Mouse (Mus musculus): ENCODE data around the gene Ccnd3. TPM values are rescaled to one million over a fixed set of nuclear protein-coding genes. Genes with fewer than 3 reads are reported as not detected.

Gene Ccnd3
- polyA plus RNA-seq, 1 experiment: 148 TPM

DNA sequence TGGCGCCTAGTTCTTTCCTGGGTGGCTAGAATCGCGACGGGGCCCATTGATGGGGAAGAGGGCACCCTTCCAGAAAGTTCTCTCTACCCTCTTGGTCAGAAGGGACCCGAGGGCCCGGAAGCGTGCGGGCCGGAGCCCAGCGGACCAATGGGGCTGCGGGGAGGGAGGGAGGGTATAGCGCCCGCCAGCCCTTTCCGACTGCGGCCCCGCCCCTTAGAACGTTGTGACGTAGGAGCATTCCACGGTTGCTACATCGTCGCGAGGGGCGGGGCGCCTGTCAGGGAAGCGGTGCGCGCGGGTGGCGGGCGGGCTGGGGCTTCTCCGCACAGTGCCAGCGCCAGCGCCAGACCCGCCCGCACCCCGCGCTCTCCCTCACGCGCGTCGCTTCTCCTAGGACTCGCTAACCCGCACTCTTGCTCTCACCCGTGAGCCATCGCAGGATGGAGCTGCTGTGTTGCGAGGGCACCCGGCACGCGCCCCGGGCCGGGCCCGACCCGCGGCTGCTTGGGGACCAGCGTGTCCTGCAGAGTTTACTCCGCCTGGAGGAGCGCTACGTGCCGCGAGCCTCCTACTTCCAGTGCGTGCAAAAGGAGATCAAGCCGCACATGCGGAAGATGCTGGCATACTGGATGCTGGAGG, 88.5 kb downstream of the Ccnd3 start:
- DNase-seq: peak; percentile 97
- no peaks in the 10 kb centered on the region for H3K36me3 ChIP-seq (ENCODE audit: control insufficient read depth, insufficient read depth, low read length)
- peak overlapping the region; percentile 76 for H3K27ac ChIP-seq (ENCODE audit: insufficient read depth, low read depth, low read length)
- TF ChIP-seq CTCF (conservative IDR thresholded peaks at IDR 0.05; ENCODE audit: insufficient read depth, insufficient read length, low read depth, low read length) (no peak), POLR2A (IDR thresholded peaks at IDR 0.05; ENCODE audit: low read depth, low read length) (peak; percentile 16)
- 1% methylated on average over 63 of the region's 63 CpGs for WGBS
- no peaks in the 10 kb centered on the region for H3K27me3 ChIP-seq (replicated peaks; ENCODE audit: control insufficient read depth, insufficient read depth, low read length)
- peaks cover 15% of the 10 kb centered on the region for H3K4me1 ChIP-seq (ENCODE audit: control insufficient read depth, insufficient read depth, low read length)
- H3K4me3 ChIP-seq (ENCODE audit: insufficient read depth, low read depth, low read length): peak overlapping the region; percentile 90

DNA sequence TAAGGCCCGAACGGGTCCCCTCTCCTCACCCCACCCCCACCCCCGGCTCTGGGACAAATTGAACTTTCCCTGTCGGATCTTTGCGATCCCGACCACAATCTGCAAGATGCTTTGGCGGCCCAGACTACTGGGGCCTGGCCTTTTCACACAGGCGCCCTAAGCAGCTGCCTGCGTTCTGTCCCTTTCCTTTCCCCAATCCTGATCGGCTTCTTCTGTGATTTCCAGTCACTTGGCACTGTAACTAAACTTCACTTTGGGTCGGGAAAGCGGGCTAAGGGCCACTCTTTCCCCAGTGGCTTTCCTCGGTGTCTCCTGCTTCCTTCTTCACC, 89.0 kb downstream of the Ccnd3 start:
- no peak for DNase-seq
- Histone ChIP-seq H3K4me1 (ENCODE audit: control insufficient read depth, insufficient read depth, low read length) (peaks cover 15% of the 10 kb centered on the region), H3K27ac (ENCODE audit: insufficient read depth, low read depth, low read length) (peak overlapping the region; percentile 70), H3K4me3 (ENCODE audit: insufficient read depth, low read depth, low read length) (peak overlapping the region; percentile 90), H3K36me3 (ENCODE audit: control insufficient read depth, insufficient read depth, low read length) (no peaks in the 10 kb centered on the region), H3K27me3 (replicated peaks; ENCODE audit: control insufficient read depth, insufficient read depth, low read length) (no peaks in the 10 kb centered on the region)
- TF ChIP-seq CTCF (conservative IDR thresholded peaks at IDR 0.05; ENCODE audit: insufficient read depth, insufficient read length, low read depth, low read length) (no peak), POLR2A (IDR thresholded peaks at IDR 0.05; ENCODE audit: low read depth, low read length) (no peak)
- WGBS: under 1% methylated on average over 13 of the region's 13 CpGs

DNA sequence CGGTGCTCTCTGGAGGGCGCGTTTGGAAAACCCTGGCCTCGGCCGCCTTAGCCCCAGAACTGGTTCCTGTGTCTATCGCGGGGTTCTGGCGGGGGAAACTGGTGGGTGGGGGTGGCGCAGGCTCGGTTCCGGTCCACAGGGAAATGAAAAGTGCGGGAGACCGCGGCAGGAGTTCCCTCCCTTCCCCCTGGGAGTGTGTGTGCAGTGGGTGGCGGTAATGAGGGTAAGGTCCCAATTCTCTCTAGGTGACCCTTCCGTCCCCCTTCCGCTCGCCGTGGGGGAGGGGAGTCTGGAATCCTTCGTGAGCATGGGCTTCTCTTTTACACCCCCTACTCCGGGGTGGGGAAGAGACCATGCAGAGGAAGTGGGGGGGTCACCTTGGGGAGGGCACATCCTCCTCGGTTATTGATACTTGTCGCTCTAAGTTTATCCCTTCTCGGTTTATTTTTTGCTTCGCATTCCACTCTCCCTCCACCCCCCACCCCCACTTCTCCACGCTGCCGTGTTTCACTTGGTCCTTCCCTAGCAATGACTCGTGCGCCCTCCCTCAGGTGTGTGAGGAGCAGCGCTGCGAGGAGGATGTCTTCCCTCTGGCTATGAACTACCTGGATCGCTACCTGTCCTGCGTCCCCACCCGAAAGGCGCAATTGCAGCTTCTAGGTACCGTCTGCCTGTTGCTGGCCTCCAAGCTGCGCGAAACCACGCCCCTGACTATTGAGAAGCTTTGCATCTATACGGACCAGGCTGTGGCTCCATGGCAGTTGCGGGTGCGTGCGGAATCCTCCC, 89.5 kb downstream of the Ccnd3 start:
- peak overlapping the region; percentile 70 for H3K27ac ChIP-seq (ENCODE audit: insufficient read depth, low read depth, low read length)
- peak overlapping the region; percentile 90 for H3K4me3 ChIP-seq (ENCODE audit: insufficient read depth, low read depth, low read length)
- 1% methylated on average over 43 of the region's 43 CpGs for WGBS
- peak; percentile 60 for DNase-seq
- H3K36me3 ChIP-seq (ENCODE audit: control insufficient read depth, insufficient read depth, low read length): peaks cover 1% of the 10 kb centered on the region; the same call in 1 of the 2 replicates
- no peaks in the 10 kb centered on the region for H3K27me3 ChIP-seq (replicated peaks; ENCODE audit: control insufficient read depth, insufficient read depth, low read length)
- TF ChIP-seq CTCF (conservative IDR thresholded peaks at IDR 0.05; ENCODE audit: insufficient read depth, insufficient read length, low read depth, low read length) (no peak), POLR2A (IDR thresholded peaks at IDR 0.05; ENCODE audit: low read depth, low read length) (no peak)
- peaks cover 15% of the 10 kb centered on the region for H3K4me1 ChIP-seq (ENCODE audit: control insufficient read depth, insufficient read depth, low read length)

DNA sequence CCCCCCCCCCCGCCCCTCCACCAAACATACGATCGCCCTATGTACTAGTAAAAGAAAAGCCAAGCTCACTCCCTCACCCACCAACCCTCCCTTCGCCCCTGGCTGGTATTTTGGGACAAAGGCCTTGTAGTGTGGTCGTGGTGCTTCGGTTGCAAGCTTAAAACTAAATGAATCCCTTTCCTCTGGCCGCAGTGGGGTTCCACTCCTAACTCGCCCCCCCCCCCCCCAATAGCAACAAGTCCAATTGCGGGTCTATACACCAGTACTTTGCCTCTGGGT, 90.1 kb downstream of the Ccnd3 start:
- Histone ChIP-seq H3K36me3 (ENCODE audit: control insufficient read depth, insufficient read depth, low read length) (peaks cover 1% of the 10 kb centered on the region; the same call in 1 of the 2 replicates), H3K27me3 (replicated peaks; ENCODE audit: control insufficient read depth, insufficient read depth, low read length) (no peaks in the 10 kb centered on the region), H3K4me3 (ENCODE audit: insufficient read depth, low read depth, low read length) (peak overlapping the region; percentile 90; the same call in 1 of the 2 replicates), H3K4me1 (ENCODE audit: control insufficient read depth, insufficient read depth, low read length) (peaks cover 15% of the 10 kb centered on the region), H3K27ac (ENCODE audit: insufficient read depth, low read depth, low read length) (no peak overlapping the region; the same call in 1 of the 2 replicates)
- 5% methylated on average over 9 of the region's 9 CpGs for WGBS
- no peak for DNase-seq
- TF ChIP-seq CTCF (conservative IDR thresholded peaks at IDR 0.05; ENCODE audit: insufficient read depth, insufficient read length, low read depth, low read length): no peak
- no peak for TF ChIP-seq POLR2A (IDR thresholded peaks at IDR 0.05; ENCODE audit: low read depth, low read length)

DNA sequence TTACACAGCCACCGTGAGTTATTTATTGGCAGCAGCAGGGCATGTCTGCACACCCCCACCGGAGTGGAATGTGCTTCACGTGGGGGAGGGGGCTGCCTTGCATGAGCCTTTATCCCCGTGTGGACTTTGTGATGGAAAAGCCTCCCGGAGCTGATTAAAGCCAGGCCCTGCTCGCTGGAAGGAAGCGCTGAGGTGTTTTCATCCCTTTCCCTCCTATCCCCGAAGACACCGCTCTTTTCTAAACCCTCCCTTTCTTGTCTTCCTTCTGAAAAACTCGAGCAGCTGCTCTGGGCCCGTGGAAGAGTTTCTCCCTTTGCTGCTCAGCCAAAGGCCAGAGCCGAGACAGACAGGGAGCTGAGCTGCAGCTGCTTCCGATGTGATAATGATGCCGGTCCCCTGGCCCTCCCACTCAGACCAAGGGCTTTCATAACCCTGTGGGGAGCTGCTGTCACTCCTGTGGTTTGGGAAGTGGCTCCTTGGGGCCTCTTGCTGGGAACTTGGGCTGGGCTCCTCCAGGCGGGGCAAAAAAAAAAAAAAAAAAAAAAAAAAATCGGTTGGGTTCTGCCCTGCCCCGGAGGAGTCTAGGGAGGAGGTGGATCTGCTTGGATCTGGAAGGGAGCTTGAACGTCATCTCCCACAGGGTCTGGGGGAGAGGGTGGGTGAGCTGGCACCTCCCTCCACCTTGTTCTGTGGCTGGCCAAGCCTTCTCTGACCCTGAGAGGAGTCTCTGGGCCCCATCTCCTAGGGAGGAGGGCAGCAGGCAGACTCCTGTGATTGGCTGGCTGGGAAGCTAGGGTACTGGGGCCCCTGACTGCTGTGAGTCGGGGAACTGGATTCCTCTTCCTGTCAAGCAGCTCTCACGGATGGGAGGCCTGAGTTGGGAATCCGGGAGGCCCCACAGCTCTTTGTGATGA, 90.7 kb downstream of the Ccnd3 start:
- WGBS: 14% methylated on average over 21 of the region's 21 CpGs
- Histone ChIP-seq H3K4me3 (ENCODE audit: insufficient read depth, low read depth, low read length) (peak overlapping the region; percentile 90), H3K27ac (ENCODE audit: insufficient read depth, low read depth, low read length) (peak overlapping the region; percentile 24; the same call in 1 of the 2 replicates), H3K4me1 (ENCODE audit: control insufficient read depth, insufficient read depth, low read length) (peaks cover 15% of the 10 kb centered on the region), H3K27me3 (replicated peaks; ENCODE audit: control insufficient read depth, insufficient read depth, low read length) (no peaks in the 10 kb centered on the region), H3K36me3 (ENCODE audit: control insufficient read depth, insufficient read depth, low read length) (peaks cover 1% of the 10 kb centered on the region; the same call in 1 of the 2 replicates)
- DNase-seq: peak; percentile 76
- TF ChIP-seq POLR2A (IDR thresholded peaks at IDR 0.05; ENCODE audit: low read depth, low read length) (no peak), CTCF (conservative IDR thresholded peaks at IDR 0.05; ENCODE audit: insufficient read depth, insufficient read length, low read depth, low read length) (no peak)

DNA sequence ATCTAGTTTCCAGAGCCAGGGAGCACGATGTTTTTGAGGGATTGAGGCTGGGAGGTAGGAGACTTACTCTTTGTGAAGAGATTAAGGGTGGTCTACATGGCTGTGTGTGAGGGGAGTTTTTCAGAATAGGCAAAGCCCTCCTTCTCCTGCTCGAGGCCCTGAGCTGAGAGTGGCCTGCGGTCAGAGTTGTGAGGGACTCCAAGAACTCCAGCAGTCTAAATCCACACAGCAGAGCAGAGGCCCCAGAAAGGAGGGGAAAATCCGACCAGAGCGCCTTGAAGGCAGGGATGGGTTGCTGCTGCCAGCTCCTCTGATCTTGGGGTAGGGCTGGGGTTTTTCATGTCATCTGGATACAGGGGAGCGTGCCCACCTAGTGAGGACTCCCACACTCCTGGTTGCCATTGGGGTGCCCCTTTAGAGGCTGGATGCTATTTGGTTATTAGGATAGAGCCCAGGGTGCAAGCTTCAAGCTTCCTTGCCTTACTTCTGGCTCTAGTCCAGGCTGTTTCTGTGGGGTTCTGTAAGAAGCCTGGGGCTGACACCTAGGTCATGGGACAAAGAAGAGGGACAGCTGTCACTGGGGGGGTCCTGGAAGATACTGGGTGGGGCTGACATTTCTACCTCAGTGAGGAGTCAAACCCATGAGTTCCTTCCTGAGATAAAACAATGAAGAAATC, 91.4 kb downstream of the Ccnd3 start:
- WGBS: 66% methylated on average over 6 of the region's 6 CpGs
- no peak for DNase-seq
- no peak overlapping the region for H3K4me3 ChIP-seq (ENCODE audit: insufficient read depth, low read depth, low read length)
- H3K36me3 ChIP-seq (ENCODE audit: control insufficient read depth, insufficient read depth, low read length): peaks cover 1% of the 10 kb centered on the region; the same call in 1 of the 2 replicates
- no peaks in the 10 kb centered on the region for H3K27me3 ChIP-seq (replicated peaks; ENCODE audit: control insufficient read depth, insufficient read depth, low read length)
- no peak for TF ChIP-seq CTCF (conservative IDR thresholded peaks at IDR 0.05; ENCODE audit: insufficient read depth, insufficient read length, low read depth, low read length)
- no peak for TF ChIP-seq POLR2A (IDR thresholded peaks at IDR 0.05; ENCODE audit: low read depth, low read length)
- no peak overlapping the region for H3K27ac ChIP-seq (ENCODE audit: insufficient read depth, low read depth, low read length)
- peaks cover 15% of the 10 kb centered on the region for H3K4me1 ChIP-seq (ENCODE audit: control insufficient read depth, insufficient read depth, low read length)
